Mouse (Mus musculus) liver, adult 2 months (tissue): ENCODE results near the gene Olfr523.

Source experiments
- CTCF ChIP-seq: fragments of 200-500 bp; IDR thresholded peaks from 2 replicates; pipeline ENCODE4 v1.5.1; 2011; ENCODE audit warnings: low read depth, low read length, control low read depth
- POLR2A ChIP-seq: fragments of 200-500 bp; IDR thresholded peaks from 2 replicates; pipeline ENCODE4 v1.6.1; 2011; ENCODE audit warnings: low read length, control low read depth; ENCODE audit not compliant: insufficient read depth; ENCODE audit errors: extremely low read depth

DNA sequence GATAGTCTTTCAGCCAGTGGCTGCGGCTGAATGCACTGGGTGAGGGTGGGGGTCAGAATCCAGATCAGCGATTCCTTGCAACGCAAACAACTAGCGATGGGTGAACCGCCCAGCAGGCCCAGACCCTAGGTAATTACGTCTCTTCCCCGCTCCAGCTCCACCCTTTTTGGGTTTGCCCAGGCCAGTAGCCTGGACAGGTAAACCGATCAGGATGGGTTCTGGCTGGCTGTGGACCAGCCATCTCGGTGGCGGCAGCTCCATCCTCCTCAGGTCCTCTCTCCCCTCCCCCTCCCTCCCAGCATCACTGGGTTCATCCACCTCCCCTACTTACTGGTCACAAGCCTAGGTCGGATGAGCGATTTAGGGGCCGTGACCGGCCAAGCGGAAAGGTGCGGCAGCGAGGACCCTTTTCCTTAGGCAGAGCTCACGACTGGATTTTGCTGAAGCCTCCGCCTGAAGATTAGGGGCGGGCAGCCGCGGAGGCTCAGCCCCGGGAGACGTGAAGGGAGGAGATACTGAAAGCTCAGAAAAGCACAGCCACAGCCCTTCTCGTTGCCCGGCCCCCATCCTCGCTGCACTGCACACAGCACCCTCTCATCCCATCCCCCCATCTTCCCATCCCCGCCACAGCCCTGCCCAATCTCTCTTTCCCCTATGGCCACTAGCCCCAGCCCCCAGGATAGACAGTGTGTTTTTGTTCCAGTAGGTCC is 18.6 kb upstream of the Olfr523 start, which contains the start of gene Sprn:
- TF ChIP-seq POLR2A (no peak), CTCF (no peak)
